Mouse (Mus musculus) small intestine, adult 2 months (tissue): ENCODE data around the gene Kcnq2.

Experiments used
- CTCF ChIP-seq: fragments of 200-500 bp; IDR thresholded peaks from 2 replicates; pipeline ENCODE4 v1.5.1; 2012; ENCODE audit warnings: low read depth, mild to moderate bottlenecking, control low read depth, inconsistent platforms, low read length, moderate library complexity, mixed read lengths; ENCODE audit not compliant: insufficient replicate concordance, insufficient read length; ENCODE audit errors: extremely low read depth
- POLR2A ChIP-seq: fragments of 200-500 bp; IDR thresholded peaks from 2 replicates; pipeline ENCODE4 v1.6.1; 2012; ENCODE audit warnings: low read depth, mild to moderate bottlenecking, control low read depth, inconsistent platforms, low read length, moderate library complexity

GRCm38 (mm10) chr2:181157716-181158302, 22.7 kb upstream of the Kcnq2 start:
- TF ChIP-seq CTCF (no peak), POLR2A (no peak)
